Mouse (Mus musculus) kidney, embryonic 15.5 days (tissue): Measurements from ENCODE around the gene Hcn3. TPM values are rescaled to one million over a fixed set of nuclear protein-coding genes. Genes with fewer than 3 reads are reported as not detected.

ENCODE experiments used
- ATAC-seq: fragments of 200-750 bp; cut with Nextera tagmentation; replicated peaks from 2 replicates; pipeline ENCODE4 v1.8.0; 2017; ENCODE audit warnings: moderate TSS enrichment; ENCODE audit not compliant: low FRiP score
- H3K27ac ChIP-seq: fragments of 300-500 bp; sonication (generic); 2 replicates; pipeline ENCODE4 v1.5.1; 2015; ENCODE audit warnings: mild to moderate bottlenecking, inconsistent platforms
- H3K27me3 ChIP-seq: fragments of 300-500 bp; sonication (generic); 2 replicates; pipeline ENCODE4 v1.6.1; 2015; ENCODE audit warnings: inconsistent platforms
- H3K36me3 ChIP-seq: fragments of 300-500 bp; sonication (generic); 2 replicates; pipeline ENCODE4 v1.6.1; 2015; ENCODE audit warnings: inconsistent platforms
- H3K4me1 ChIP-seq: fragments of 300-500 bp; sonication (generic); 2 replicates; pipeline ENCODE4 v1.6.1; 2015; ENCODE audit warnings: inconsistent platforms
- H3K4me2 ChIP-seq: fragments of 300-500 bp; sonication (generic); 2 replicates; pipeline ENCODE4 v1.6.1; 2015; ENCODE audit warnings: moderate library complexity, mild to moderate bottlenecking, inconsistent platforms
- H3K4me3 ChIP-seq: fragments of 300-500 bp; sonication (generic); replicated peaks from 2 replicates; pipeline ENCODE4 v1.5.1; 2015; ENCODE audit warnings: mild to moderate bottlenecking, inconsistent platforms
- H3K9ac ChIP-seq: fragments of 300-500 bp; sonication (generic); 2 replicates; pipeline ENCODE4 v1.6.1; 2015; ENCODE audit warnings: mild to moderate bottlenecking, inconsistent platforms
- H3K9me3 ChIP-seq: fragments of 300-500 bp; sonication (generic); replicated peaks from 2 replicates; pipeline ENCODE4 v1.6.1; 2016; ENCODE audit warnings: inconsistent platforms
- WGBS: fragments of 180-500 bp; shearing (Covaris S2); methylation state at CpG from one replicate; pipeline ENCODE4 v1.1.7; 2015; ENCODE audit warnings: mixed read lengths; 5-methylcytosine and 5-hydroxymethylcytosine counted together
- polyA plus RNA-seq: library from polyadenylated mRNA; unstranded; fragments of >200 nt; fragmentation: Nextera tagmentation; extraction: Ambion mirVana; gene quantifications from 2 replicates; pipeline ENCODE4 v1.2.1, GENCODE M21; 2015

The Hcn3 gene
- polyA plus RNA-seq, 1 experiment from 2014 or later: 3.1 TPM

DNA sequence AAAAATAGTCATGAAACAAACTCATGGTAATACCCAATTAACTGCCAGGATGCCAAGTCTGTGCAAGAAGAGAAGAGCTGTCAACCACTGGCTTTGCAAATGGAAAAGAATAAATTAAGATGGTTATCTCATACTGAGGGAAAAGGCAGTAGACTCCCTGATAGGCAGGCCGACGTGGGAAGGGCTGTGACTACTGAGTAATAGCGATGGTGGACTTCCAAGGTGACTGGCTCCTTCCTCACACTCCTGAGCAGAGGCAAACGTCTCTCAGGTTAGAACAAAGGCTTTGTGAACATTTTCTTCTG is 56.8 kb downstream of the Hcn3 start:
- Histone ChIP-seq H3K27ac (peak overlapping the region; percentile 70), H3K4me2 (0 out of 2 replicates have a peak overlapping the region, but pooled peaks have one; percentile 5), H3K4me3 (no peak overlapping the region), H3K4me1 (peaks cover 32% of the 10 kb centered on the region), H3K9me3 (no peaks in the 10 kb centered on the region), H3K36me3 (peaks cover 17% of the 10 kb centered on the region), H3K9ac (no peak overlapping the region), H3K27me3 (no peaks in the 10 kb centered on the region)
- 62% methylated on average over 4 of the region's 4 CpGs for WGBS
- ATAC-seq: no peak

DNA sequence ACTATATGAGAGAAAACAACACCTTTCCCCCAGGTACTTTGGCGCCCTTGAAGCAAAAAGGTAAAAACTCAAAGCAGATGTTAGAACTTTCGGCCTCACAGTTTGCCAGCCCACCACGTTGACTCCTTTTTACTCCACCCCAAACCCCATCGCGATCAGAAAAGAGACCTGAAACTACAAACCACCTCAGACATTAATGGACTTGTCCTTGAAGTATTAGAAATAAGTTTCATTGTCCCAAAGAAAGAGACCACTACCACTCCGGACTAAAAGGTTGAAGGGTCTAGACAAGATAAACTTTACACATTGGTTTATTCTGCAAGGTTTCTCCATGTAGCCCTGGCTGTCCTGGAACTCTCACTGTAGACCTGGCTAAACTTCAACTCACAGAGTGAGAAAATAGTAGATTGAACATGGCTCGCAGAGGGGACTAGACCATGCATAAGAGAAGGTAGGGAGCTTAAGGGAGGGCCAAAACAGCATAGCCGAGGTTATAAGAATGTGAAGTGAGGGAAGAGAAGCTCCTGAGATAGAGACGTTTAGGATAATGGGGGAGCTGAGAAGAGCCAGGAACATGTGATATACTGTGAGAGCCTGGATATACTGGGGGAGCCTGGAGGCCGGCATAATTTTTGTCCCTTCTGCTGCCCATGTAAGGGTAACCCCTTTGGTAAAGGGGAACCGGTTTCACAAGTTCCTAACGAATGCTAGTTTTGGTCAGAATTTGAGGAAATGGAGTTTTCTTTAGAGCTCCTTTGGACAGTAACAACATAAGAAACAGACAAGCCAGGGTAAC is 57.3 kb downstream of the Hcn3 start:
- 60% methylated on average over 12 of the region's 12 CpGs for WGBS
- Histone ChIP-seq H3K4me3 (peak overlapping the region; percentile 76), H3K27me3 (no peaks in the 10 kb centered on the region), H3K9ac (no peak overlapping the region), H3K4me1 (peaks cover 32% of the 10 kb centered on the region), H3K4me2 (peak overlapping the region; percentile 84), H3K36me3 (peaks cover 23% of the 10 kb centered on the region), H3K9me3 (no peaks in the 10 kb centered on the region), H3K27ac (peak overlapping the region; percentile 70)
- no peak for ATAC-seq

DNA sequence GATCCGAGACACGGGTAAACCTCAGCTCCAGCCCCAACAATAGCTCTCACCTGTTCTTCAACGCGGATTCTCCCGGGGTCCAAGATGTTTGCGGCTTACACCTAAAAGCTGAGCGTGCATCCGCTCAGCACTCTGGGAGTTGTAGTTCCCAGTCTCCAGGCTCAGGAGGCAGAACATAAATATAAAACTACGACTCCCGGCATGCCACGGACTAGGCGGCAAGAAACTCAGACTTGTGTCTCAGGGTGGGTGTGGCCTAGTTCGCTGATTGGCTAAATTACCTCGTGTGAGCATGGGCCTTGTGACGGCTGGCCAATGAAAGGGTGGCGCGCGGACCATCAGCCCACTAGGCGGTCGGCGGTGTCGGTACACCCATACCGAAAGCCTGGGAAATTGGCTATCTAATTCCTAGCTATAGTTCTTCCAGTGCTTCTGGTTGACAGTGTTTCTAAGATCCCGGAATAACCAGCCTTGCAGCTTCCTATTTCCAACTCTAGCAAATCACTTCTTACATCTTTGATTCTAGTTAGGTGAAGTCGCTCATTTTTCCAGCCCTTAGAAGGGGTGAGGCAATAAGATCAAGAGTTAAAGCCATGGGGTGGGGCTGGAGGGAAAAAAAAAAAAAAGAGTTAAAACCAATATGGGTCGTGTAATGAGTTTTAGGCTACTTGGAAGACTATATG is 58.0 kb downstream of the Hcn3 start, which contains the start of gene Fdps:
Gene Fdps, minus strand, starts transcription at position 148 of the 683 bp plus-strand sequence.
- peak within 1 kb of the TSS; percentile 84 for H3K4me2 ChIP-seq
- peak; percentile 99 for ATAC-seq
- peaks cover 30% of the 10 kb centered on the region for H3K36me3 ChIP-seq
- H3K9ac ChIP-seq: peak within 1 kb of the TSS; percentile 64
- H3K4me1 ChIP-seq: peaks cover 32% of the 10 kb centered on the region
- H3K4me3 ChIP-seq: peak within 1 kb of the TSS; percentile 76
- no peaks in the 10 kb centered on the region for H3K9me3 ChIP-seq
- no peaks in the 10 kb centered on the region for H3K27me3 ChIP-seq
- peak within 1 kb of the TSS; percentile 70 for H3K27ac ChIP-seq
- WGBS: under 1% methylated on average over 26 of the region's 26 CpGs

DNA sequence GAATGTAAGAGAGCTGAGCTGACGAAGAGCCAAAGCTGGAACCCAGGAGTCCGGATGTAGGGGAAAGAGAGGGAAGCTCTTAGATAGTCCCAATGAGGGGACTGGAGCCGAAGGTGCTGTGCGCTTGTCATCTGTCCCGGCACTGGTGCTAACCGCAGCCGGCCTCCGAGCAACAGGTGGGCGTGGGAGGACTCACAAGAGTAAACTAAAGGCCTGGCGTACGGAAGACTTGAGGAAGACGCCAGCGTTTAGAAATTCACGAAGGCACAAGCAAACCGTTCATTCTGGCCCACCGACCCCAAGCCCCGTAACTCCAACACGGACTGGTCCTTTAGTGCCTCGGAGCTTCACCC is 58.6 kb downstream of the Hcn3 start:
- ATAC-seq: peak; percentile 27
- Histone ChIP-seq H3K9me3 (no peaks in the 10 kb centered on the region), H3K4me1 (peaks cover 32% of the 10 kb centered on the region), H3K4me2 (peak overlapping the region; percentile 84), H3K36me3 (peaks cover 35% of the 10 kb centered on the region), H3K27me3 (no peaks in the 10 kb centered on the region), H3K27ac (peak overlapping the region; percentile 59), H3K9ac (peak overlapping the region; percentile 64), H3K4me3 (peak overlapping the region; percentile 76)
- WGBS: under 1% methylated on average over 19 of the region's 19 CpGs

DNA sequence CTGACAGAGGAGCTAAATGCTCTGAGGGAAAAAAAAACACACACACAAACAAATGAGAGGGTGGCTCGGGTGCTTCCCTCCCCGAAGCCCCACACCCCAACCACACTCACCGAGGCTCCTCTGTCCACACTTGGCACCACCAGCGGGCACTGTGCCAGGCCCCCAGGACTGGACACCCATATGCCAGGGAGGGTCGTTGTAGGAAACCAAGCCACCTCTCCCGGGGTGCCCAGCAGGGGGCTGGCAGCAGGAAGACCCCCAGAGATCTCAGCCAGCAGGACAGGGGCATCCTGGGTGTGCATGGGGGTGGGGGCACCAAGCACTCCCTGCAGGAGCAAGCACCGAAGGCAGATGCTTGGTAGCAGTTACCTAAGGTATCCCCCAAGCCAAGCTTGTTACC is 59.2 kb downstream of the Hcn3 start, which contains the start of gene Gm43738:
Gene Gm43738, minus strand, starts transcription at position 289 of the 400 bp plus-strand sequence.
- peaks cover 32% of the 10 kb centered on the region for H3K4me1 ChIP-seq
- WGBS: 44% methylated on average over 7 of the region's 7 CpGs
- H3K9me3 ChIP-seq: no peaks in the 10 kb centered on the region
- peak within 1 kb of the TSS; percentile 76 for H3K4me3 ChIP-seq
- peak within 1 kb of the TSS; percentile 84 for H3K4me2 ChIP-seq
- peak within 1 kb of the TSS; percentile 59 for H3K27ac ChIP-seq
- H3K36me3 ChIP-seq: peaks cover 41% of the 10 kb centered on the region
- ATAC-seq: no peak
- no peaks in the 10 kb centered on the region for H3K27me3 ChIP-seq
- H3K9ac ChIP-seq: peak within 1 kb of the TSS; percentile 64

Other genes starting within 250 kb of the Hcn3 start
- 51.5 and 59.1 TPM in 2 replicates for gene Msto1, start 246.2 kb downstream of the Hcn3 start, polyA plus RNA-seq
- gene Ash1l, start 209.6 kb downstream of the Hcn3 start, polyA plus RNA-seq: 19.4 and 22.3 TPM in 2 replicates
- gene Dap3, start 209.0 kb downstream of the Hcn3 start, polyA plus RNA-seq: 160 and 164 TPM in 2 replicates
- 19.3 and 19.7 TPM in 2 replicates for gene Rusc1, start 66.9 kb downstream of the Hcn3 start, polyA plus RNA-seq
- not detected in 2 replicates for gene Gm43738, start 59.1 kb downstream of the Hcn3 start, polyA plus RNA-seq
- 188 and 215 TPM in 2 replicates for gene Fdps, start 58.2 kb downstream of the Hcn3 start, polyA plus RNA-seq
- gene Pklr, start 24.1 kb downstream of the Hcn3 start, polyA plus RNA-seq: 2.3 and 5.5 TPM in 2 replicates
- 28.4 and 32.0 TPM in 2 replicates for gene Clk2, start 4.6 kb upstream of the Hcn3 start, polyA plus RNA-seq
- 122 and 133 TPM in 2 replicates for gene Scamp3, start 17.3 kb upstream of the Hcn3 start, polyA plus RNA-seq
- 37.1 and 50.4 TPM in 2 replicates for gene Fam189b, start 22.9 kb upstream of the Hcn3 start, polyA plus RNA-seq
- 41.4 and 44.0 TPM in 2 replicates for gene Gba, start 42.7 kb upstream of the Hcn3 start, polyA plus RNA-seq
- 14.9 and 20.5 TPM in 2 replicates for gene Thbs3, start 55.0 kb upstream of the Hcn3 start, polyA plus RNA-seq
- gene Mtx1, start 66.9 kb upstream of the Hcn3 start, polyA plus RNA-seq: 211 and 219 TPM in 2 replicates
- 12.0 and 12.3 TPM in 2 replicates for gene Muc1, start 68.9 kb upstream of the Hcn3 start, polyA plus RNA-seq
- gene Krtcap2, start 85.8 kb upstream of the Hcn3 start, polyA plus RNA-seq: 309 and 321 TPM in 2 replicates
- 3.4 and 5.2 TPM in 2 replicates for gene Trim46, start 86.1 kb upstream of the Hcn3 start, polyA plus RNA-seq
- gene Dpm3, start 99.2 kb upstream of the Hcn3 start, polyA plus RNA-seq: 149 and 153 TPM in 2 replicates
- 58.0 and 59.9 TPM in 2 replicates for gene Slc50a1, start 110.4 kb upstream of the Hcn3 start, polyA plus RNA-seq
- 66.0 and 66.6 TPM in 2 replicates for gene Efna1, start 120.9 kb upstream of the Hcn3 start, polyA plus RNA-seq
- 9.3 and 11.9 TPM in 2 replicates for gene Efna3, start 162.8 kb upstream of the Hcn3 start, polyA plus RNA-seq
- gene Efna4, start 177.8 kb upstream of the Hcn3 start, polyA plus RNA-seq: 29.8 and 31.5 TPM in 2 replicates
- gene Adam15, start 189.8 kb upstream of the Hcn3 start, polyA plus RNA-seq: 73.4 and 84.3 TPM in 2 replicates
- gene Dcst2, start 201.8 kb upstream of the Hcn3 start, polyA plus RNA-seq: 0.34 and 0.35 TPM in 2 replicates
- gene Dcst1, start 205.1 kb upstream of the Hcn3 start, polyA plus RNA-seq: 1.9 and 2.5 TPM in 2 replicates
- 2.4 and 3.7 TPM in 2 replicates for gene Zbtb7b, start 234.6 kb upstream of the Hcn3 start, polyA plus RNA-seq
- 0.14 TPM in 1 of 2 replicates, not detected in the other for gene Lenep, start 242.6 kb upstream of the Hcn3 start, polyA plus RNA-seq